Mouse (Mus musculus) brain, embryonic 14.5 days (tissue): ENCODE measurements around the gene Macf1.

Experiments used
- CTCF ChIP-seq: fragments of 200-500 bp; IDR thresholded peaks from 2 replicates; pipeline ENCODE4 v1.5.1; 2012; ENCODE audit warnings: inconsistent platforms, mild to moderate bottlenecking, moderate library complexity, borderline replicate concordance; ENCODE audit not compliant: insufficient read depth, insufficient read length; ENCODE audit errors: extremely low read depth
- POLR2A ChIP-seq: fragments of 200-500 bp; IDR thresholded peaks from 2 replicates; pipeline ENCODE4 v1.6.1; 2012; ENCODE audit warnings: mild to moderate bottlenecking, inconsistent platforms, borderline replicate concordance; ENCODE audit not compliant: poor library complexity, insufficient read depth, insufficient read length, severe bottlenecking; ENCODE audit errors: extremely low read depth

DNA sequence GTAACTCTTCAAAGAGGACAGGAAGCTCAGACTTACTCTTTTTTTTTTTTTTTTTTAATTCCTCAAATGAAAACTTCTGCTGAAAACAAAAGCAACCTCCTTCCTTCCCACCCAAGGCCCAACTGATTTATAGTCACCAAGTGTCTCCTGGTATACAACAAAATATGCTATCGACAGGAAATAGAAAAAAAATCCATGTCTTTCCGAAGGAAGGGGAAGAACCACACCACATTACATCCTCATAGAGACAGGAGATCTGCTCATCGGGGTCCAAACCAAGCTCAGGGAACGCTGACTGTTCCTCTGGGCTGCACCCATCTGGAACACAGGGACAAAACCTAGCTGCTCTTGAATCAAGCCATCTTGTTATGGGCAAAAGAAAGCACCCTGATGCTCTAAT is 50.3 kb downstream of the Macf1 start:
- TF ChIP-seq CTCF (no peak), POLR2A (no peak)
